Mouse (Mus musculus) ES-Bruce4 (cell line): ENCODE measurements at regions not wholly inside any gene's neighbourhood (a gene's known extent, or its start where the extent isn't known, plus 50 kb on each side); places are given as distances from the start of the nearest gene placed in this dataset.

ENCODE experiments used
- H3K27ac ChIP-seq: 2 replicates; pipeline ENCODE4 v1.5.1; 2012; ENCODE audit warnings: low read length, inconsistent platforms; ENCODE audit not compliant: insufficient read depth
- H3K27me3 ChIP-seq: 2 replicates; pipeline ENCODE4 v1.6.1; 2012; ENCODE audit warnings: mild to moderate bottlenecking, low read length, inconsistent platforms; ENCODE audit not compliant: control insufficient read depth, poor library complexity, insufficient read depth, severe bottlenecking
- H3K36me3 ChIP-seq: 2 replicates; pipeline ENCODE4 v1.6.1; 2012; ENCODE audit warnings: inconsistent platforms, mild to moderate bottlenecking, low read length, moderate library complexity; ENCODE audit not compliant: control insufficient read depth, poor library complexity, insufficient read depth, severe bottlenecking
- H3K4me1 ChIP-seq: one replicate; pipeline ENCODE4 v1.8.1; 2011; ENCODE audit warnings: low read length; ENCODE audit not compliant: control insufficient read depth, insufficient read depth
- H3K4me3 ChIP-seq: 2 replicates; pipeline ENCODE4 v1.5.1; 2011; ENCODE audit warnings: low read depth, mild to moderate bottlenecking, low read length
- H3K9ac ChIP-seq: 2 replicates; pipeline ENCODE4 v1.6.1; 2012; ENCODE audit warnings: low read depth, mild to moderate bottlenecking, inconsistent platforms; ENCODE audit not compliant: poor library complexity, severe bottlenecking
- H3K9me3 ChIP-seq: replicated peaks from 2 replicates; pipeline ENCODE4 v1.6.1; 2012; ENCODE audit warnings: mild to moderate bottlenecking, low read length, inconsistent platforms; ENCODE audit not compliant: control insufficient read depth, poor library complexity, insufficient read depth, severe bottlenecking
- CTCF ChIP-seq: IDR thresholded peaks from one replicate; pipeline ENCODE4 v1.8.1; 2011; ENCODE audit warnings: low read depth, low read length
- EP300 ChIP-seq: IDR thresholded peaks from 2 replicates; pipeline ENCODE4 v1.6.1; 2011; ENCODE audit warnings: low read depth, low read length; ENCODE audit not compliant: insufficient read depth
- POLR2A ChIP-seq: IDR thresholded peaks from one replicate; pipeline ENCODE4 v1.8.1; 2011; ENCODE audit warnings: low read length; ENCODE audit not compliant: insufficient read depth

GRCm38 (mm10) chr17:83930401-83930800 is 82.6 kb upstream of the Haao start:
- Histone ChIP-seq H3K27ac (no peak overlapping the region), H3K9ac (no peak overlapping the region), H3K9me3 (no peaks in the 10 kb centered on the region), H3K4me1 (no peaks in the 10 kb centered on the region), H3K4me3 (no peak overlapping the region), H3K36me3 (no peaks in the 10 kb centered on the region), H3K27me3 (no peaks in the 10 kb centered on the region; the same call in 1 of the 2 replicates)
- TF ChIP-seq CTCF (no peak), POLR2A (no peak), EP300 (no peak)

- H3K9ac ChIP-seq: no peak overlapping the region
- H3K27me3 ChIP-seq: no peaks in the 10 kb centered on the region; the same call in 1 of the 2 replicates
- H3K9me3 ChIP-seq: no peaks in the 10 kb centered on the region
- TF ChIP-seq POLR2A (no peak), CTCF (no peak), EP300 (no peak)
- H3K4me3 ChIP-seq: no peak overlapping the region
- no peak overlapping the region for H3K27ac ChIP-seq
- H3K36me3 ChIP-seq: no peaks in the 10 kb centered on the region
- H3K4me1 ChIP-seq: no peaks in the 10 kb centered on the region
These were observed 80.1 kb upstream of the Haao start for GRCm38 (mm10) chr17:83927749-83928387.

GRCm38 (mm10) chr17:83924259-83924922 is 76.6 kb upstream of the Haao start:
- no peak overlapping the region for H3K27ac ChIP-seq
- no peaks in the 10 kb centered on the region; the same call in 1 of the 2 replicates for H3K27me3 ChIP-seq
- H3K36me3 ChIP-seq: no peaks in the 10 kb centered on the region
- TF ChIP-seq POLR2A: no peak
- TF ChIP-seq CTCF: no peak
- TF ChIP-seq EP300: no peak
- H3K9me3 ChIP-seq: no peaks in the 10 kb centered on the region
- no peak overlapping the region for H3K9ac ChIP-seq
- H3K4me1 ChIP-seq: no peaks in the 10 kb centered on the region
- no peak overlapping the region for H3K4me3 ChIP-seq

GRCm38 (mm10) chr17:83920894-83921293 is 73.1 kb upstream of the Haao start:
- no peaks in the 10 kb centered on the region for H3K4me1 ChIP-seq
- H3K27ac ChIP-seq: no peak overlapping the region
- no peaks in the 10 kb centered on the region for H3K36me3 ChIP-seq
- H3K4me3 ChIP-seq: no peak overlapping the region
- H3K9me3 ChIP-seq: no peaks in the 10 kb centered on the region
- no peaks in the 10 kb centered on the region for H3K27me3 ChIP-seq
- H3K9ac ChIP-seq: no peak overlapping the region
- no peak for TF ChIP-seq EP300
- TF ChIP-seq CTCF: no peak
- no peak for TF ChIP-seq POLR2A

GRCm38 (mm10) chr17:83920225-83920624 is 72.5 kb upstream of the Haao start:
- Histone ChIP-seq H3K9me3 (no peaks in the 10 kb centered on the region), H3K36me3 (no peaks in the 10 kb centered on the region), H3K27me3 (no peaks in the 10 kb centered on the region), H3K4me3 (no peak overlapping the region), H3K27ac (no peak overlapping the region), H3K9ac (no peak overlapping the region), H3K4me1 (no peaks in the 10 kb centered on the region)
- no peak for TF ChIP-seq CTCF
- TF ChIP-seq POLR2A: no peak
- TF ChIP-seq EP300: no peak

GRCm38 (mm10) chr17:83918413-83919139 is 70.8 kb upstream of the Haao start:
- Histone ChIP-seq H3K36me3 (no peaks in the 10 kb centered on the region), H3K27me3 (no peaks in the 10 kb centered on the region), H3K4me1 (no peaks in the 10 kb centered on the region), H3K27ac (no peak overlapping the region), H3K4me3 (no peak overlapping the region), H3K9me3 (no peaks in the 10 kb centered on the region), H3K9ac (no peak overlapping the region)
- no peak for TF ChIP-seq CTCF
- no peak for TF ChIP-seq EP300
- TF ChIP-seq POLR2A: no peak
